Mouse (Mus musculus) 416B (cell line): ENCODE measurements at regions not wholly inside any gene's neighbourhood (a gene's known extent, or its start where the extent isn't known, plus 50 kb on each side); places are given as distances from the start of the nearest gene placed in this dataset.
A peak's percentile ranks its signal among the peaks of the same experiment; 100 is the strongest.

Source experiments
- DNase-seq: peaks from one replicate; pipeline ENCODE4 v3.0.0; 2011; ENCODE audit warnings: low read depth

- DNase-seq, result no peak
Observed at GRCm38 (mm10) chr8:17782650-17783049, 1195.4 kb downstream of the Defb40 start.

GRCm38 (mm10) chr8:17781559-17782283 is 1196.3 kb downstream of the Defb40 start:
- DNase-seq, result no peak

- DNase-seq, result no peak
Observed at GRCm38 (mm10) chr8:17775411-17775810, 1202.6 kb downstream of the Defb40 start.

GRCm38 (mm10) chr8:17773311-17773710 is 1204.7 kb downstream of the Defb40 start:
- peak; percentile 3 for DNase-seq

- DNase-seq, result no peak
Observed at GRCm38 (mm10) chr8:17767441-17768007, 1210.5 kb downstream of the Defb40 start.

GRCm38 (mm10) chr8:17724672-17725071 is 1253.4 kb downstream of the Defb40 start:
- DNase-seq, result no peak

DNA sequence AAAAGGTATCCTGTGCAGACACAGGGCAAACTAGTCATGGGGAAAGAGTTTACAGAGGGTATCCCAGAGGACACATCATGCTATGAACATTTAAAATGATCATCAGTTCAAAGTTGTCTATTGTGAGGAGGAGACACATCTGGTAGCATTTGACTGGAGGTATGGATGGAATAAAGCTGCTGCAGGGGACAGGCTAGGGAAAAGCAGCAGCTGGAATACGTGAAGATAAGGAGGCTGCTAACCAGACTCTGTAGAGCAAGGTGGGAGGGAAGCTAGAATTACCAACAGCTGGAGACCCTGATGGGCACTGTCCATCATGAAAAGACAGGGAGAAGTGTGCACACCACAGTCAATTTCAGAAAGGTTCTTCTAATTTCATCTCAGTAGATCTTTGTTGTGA is 1268.9 kb downstream of the Defb40 start:
- DNase-seq, result no peak

DNA sequence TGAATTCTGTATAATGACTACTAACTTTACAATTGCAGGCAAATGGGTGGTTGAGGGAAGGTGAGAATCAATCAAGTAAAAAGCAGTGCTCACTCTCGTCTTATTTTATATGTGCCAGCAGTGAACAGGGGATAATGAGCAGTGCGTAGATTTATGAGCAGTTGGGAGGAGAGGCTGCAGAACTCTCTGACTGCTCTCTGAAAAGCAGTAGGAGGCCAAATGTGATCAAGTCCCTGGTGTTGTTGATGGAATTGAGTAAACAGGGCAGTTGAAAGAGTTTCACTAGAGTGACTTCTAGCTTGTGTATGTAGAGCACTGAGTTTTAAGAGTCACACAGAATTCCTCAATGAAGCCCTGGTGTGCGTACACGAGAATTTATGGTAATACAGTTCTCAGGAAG is 1269.6 kb downstream of the Defb40 start:
- no peak for DNase-seq

DNA sequence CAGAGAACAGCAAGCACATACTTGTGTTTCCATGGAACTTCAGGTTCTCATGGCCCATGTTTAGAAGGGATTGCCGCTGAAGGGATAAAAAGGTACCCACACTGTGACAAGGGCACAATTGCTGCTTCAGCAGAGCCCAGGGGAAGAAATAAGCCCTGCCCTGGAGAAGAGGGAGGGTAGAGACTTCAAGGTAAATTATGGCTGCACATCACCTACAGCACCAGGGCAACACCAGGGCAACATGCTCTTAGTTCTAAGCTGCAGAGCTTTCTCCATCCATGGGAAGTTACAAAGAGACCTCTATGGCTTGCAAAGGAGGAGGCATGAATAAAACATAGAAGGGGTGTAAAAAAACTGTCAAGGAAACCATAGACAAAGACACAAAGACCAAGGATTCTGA is 1273.8 kb downstream of the Defb40 start:
- DNase-seq, result no peak

DNA sequence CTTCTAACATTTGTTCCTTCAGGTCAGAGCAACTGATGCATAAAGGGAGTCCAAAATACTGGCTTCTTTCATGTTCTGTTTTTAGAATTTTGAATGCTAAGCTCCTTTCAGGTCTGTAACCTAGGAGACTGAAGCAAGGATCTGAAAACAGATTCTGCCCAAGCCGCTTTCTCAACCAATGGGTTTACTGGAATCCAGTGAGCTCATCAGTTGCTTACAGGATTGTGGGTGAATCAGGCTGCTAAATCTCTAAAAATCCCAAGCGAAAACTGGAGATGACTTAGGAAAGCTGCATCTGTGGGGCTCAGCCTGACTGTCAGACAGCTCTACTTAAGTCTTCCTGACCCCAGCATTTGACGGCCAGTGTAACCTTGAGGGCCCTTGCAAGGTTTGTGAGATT is 1277.7 kb downstream of the Defb40 start:
- no peak for DNase-seq

- no peak for DNase-seq
Observed at GRCm38 (mm10) chr8:17690074-17690848, 1287.8 kb downstream of the Defb40 start.

DNA sequence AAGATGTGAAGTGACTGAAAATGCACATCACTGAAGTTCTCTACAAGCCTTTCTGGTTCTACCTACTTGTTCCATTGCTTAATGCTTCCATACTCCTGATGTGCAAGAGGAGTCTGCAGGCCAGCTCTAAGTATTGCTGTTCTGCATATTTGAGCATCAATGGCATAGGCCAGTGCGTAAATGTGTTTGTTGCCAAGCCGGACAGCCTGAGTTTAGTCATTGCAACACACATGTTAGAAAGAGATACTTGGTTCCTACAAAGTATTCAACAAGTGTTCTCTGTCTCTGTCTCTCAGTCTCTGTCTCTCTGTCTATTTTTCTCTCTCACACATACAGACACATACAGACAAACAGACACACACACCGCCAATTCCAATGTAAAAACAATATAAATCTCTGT is 1288.4 kb downstream of the Defb40 start:
- no peak for DNase-seq

DNA sequence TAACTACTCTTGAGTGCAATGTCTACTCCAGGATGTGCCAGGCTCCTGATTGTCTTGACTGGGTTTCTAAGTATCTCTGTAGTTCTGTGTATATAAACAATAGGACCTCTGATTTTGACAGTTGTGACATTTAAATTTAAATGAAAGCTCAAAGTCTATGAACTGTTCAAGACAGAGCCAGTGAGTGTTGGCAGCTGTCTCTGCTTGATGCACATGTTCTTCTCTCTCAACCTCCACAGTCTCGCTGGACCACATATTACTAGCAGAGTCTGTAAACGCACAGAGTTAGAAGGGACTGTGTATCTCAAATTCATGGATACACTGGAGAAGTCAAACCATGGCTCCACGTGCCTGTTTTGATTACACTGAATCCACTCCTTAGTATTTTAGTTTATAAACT is 1291.0 kb downstream of the Defb40 start:
- no peak for DNase-seq

DNA sequence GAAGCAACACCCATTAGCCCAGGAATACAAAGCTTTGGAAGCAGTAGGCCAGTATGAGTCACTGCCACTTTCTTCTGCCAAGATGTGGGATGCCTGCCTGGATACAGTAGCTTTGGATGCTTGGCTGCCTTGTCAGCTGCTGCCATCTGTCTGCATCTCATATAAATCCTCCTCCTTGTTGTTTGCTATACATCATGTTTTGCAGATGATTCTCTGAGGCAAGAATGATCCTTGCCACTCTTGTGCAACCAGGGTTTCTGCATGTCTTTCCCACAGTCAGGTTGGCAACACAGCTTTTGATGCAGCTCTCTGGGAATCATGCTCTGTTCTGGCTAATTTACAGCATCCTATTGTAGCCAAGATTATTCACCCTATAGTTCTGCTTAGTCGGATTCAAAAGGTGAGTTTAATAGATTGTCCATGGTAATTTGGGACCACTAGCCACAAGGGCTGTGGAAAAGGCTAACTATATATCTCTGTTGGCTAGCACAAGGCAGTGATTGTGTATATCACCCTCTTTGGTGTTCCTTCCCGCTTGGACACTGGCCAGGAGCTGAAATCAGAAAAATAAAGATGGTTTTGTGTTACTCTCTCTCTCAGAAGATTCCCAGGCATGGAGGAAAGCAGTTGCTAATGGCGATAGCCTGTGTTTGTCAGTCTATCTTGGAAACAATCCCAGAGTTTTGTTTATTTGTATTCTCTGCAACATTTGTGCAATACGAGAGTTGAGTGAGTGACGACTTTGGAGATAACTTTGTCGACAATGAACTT is 1313.5 kb downstream of the Defb40 start:
- no peak for DNase-seq

GRCm38 (mm10) chr8:17659753-17660361 is 1318.2 kb downstream of the Defb40 start:
- no peak for DNase-seq

DNA sequence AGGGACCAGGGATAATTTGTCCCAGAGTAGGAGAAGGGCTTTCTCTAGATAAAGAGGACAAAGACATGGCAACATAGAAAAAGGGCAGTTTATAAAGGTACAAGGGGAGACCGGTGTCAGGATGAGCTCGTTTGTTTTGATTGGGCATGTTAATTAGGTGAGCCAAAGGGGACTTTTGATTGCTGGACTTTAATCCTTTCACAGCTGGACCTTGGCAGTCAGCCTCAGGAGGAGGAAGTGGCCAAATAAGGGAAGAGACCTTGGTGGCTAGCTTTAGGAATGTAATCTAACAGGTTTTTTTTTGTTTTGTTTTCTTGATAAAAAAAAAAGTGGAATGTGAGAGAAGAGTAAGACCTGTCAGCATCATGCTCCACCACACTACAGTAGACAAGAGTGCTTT is 1324.3 kb downstream of the Defb40 start:
- no peak for DNase-seq

GRCm38 (mm10) chr8:17647559-17647958 is 1330.5 kb downstream of the Defb40 start:
- no peak for DNase-seq

DNA sequence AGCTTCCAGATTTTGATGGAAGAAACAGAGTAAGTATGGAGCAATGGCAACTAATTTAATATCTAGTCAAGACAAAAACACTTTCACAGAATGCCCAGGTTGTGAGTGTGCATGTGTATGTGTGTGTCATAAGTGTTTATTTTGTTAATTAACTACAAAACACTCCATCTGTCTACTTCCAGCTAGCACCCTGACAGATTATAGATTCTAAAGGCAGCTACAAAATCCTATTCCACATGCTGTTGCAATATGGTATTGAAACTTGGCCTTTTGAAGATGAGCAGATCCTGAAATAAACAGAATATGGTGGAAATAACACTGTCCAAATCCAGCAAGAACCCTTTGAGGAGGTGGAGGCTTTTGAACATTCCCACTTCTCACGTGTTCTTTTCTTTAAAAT is 1356.9 kb downstream of the Defb40 start:
- no peak for DNase-seq

GRCm38 (mm10) chr8:17618846-17619245 is 1359.2 kb downstream of the Defb40 start:
- no peak for DNase-seq

GRCm38 (mm10) chr8:17618147-17618546 is 1359.9 kb downstream of the Defb40 start:
- DNase-seq, result no peak

- DNase-seq, result no peak
Observed at GRCm38 (mm10) chr8:17602861-17603260, 1375.2 kb downstream of the Defb40 start.

DNA sequence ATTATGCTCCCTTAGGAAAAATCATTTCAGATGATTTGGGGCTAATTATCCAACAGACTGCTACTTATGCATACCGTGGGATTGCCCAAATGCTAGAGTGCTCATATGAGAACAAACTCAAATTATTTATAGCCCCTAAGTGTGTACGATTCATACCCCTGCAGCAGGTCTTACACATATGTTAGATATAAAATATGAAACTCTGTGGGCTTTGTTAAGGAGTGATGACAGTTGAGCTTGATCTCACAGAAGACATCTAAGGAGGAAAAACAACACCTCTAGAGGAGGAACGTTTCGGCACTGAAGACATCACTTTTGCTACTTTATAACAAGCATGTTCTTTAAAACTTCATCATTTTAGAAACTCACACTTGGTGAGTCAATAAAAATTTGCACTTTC is 1379.3 kb downstream of the Defb40 start:
- no peak for DNase-seq
